Mouse (Mus musculus): Measurements from ENCODE around the gene Asic2.

The Asic2 gene

DNA sequence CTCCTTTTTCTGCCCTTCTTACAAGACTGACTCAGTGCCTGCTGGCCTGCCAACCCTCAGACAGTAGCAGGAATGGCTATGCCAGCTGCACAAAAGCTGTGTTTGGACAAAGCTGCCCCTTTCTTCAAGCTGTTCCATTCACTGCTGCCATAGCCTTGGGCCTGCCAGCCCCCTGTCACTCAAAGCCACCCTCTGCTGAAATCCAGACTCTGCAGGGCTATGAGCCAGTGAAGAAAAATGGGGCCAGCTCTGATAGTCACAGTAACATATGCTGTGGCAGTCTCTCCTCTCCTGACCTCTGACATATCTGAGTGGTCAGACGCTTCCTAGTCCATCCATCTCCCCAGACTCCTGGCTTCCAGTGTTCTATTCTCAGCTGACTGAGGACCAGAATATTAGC is 200.5 kb downstream of the Asic2 start:
- Histone ChIP-seq H3K27me3 (ENCODE audit: control insufficient read depth, insufficient read depth, low read length, poor library complexity, severe bottlenecking) (no peaks in the 10 kb centered on the region), H3K36me3 (ENCODE audit: control insufficient read depth, insufficient read depth, low read length, poor library complexity, severe bottlenecking) (no peaks in the 10 kb centered on the region)
- DNase-seq (ENCODE audit: low read depth, low spot score) = no peak

DNA sequence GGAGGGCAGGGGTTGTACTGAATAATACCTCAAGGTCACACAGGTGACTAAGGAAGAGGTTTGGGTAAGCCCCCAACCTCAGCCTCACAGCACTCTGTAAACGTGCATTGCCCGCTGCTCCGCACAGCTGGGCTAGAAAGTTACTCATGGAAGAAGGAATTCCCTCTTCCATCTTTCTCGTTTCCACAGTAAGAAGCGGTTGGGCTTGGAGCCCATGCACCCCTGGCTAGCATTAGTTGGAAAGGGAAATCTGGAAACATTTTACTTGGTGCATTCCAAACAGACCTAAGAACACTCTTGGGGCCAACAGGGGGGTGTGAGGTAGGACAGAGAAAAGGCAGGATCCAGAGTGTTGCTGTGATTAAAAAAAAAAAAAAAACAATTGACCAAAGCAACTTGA is 203.0 kb downstream of the Asic2 start:
- no peak for DNase-seq (ENCODE audit: low read depth, low spot score)
- no peaks in the 10 kb centered on the region for H3K27me3 ChIP-seq (ENCODE audit: control insufficient read depth, insufficient read depth, low read length, poor library complexity, severe bottlenecking)
- H3K36me3 ChIP-seq (ENCODE audit: control insufficient read depth, insufficient read depth, low read length, poor library complexity, severe bottlenecking) = no peaks in the 10 kb centered on the region

DNA sequence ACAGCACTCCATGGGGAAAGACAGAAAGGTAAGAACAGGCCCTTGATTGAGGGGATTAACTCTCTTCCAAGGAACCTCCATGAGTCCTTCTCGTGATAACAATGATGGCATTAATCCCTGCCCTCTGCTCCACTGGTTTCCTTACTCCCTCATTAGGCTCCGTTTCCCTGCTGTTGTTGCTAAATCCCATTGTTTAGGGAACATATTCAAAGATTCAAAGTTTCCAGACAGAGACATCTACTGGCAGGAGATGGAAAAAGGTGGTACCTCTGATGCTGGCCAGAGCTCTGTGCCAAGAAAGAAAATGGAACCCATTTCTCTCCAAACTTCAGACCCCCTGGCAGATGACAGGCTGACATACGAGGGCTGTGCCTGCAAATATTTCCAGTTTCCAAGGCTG is 203.5 kb downstream of the Asic2 start:
- no peaks in the 10 kb centered on the region for H3K36me3 ChIP-seq (ENCODE audit: control insufficient read depth, insufficient read depth, low read length, poor library complexity, severe bottlenecking)
- DNase-seq (ENCODE audit: low read depth, low spot score) = no peak
- no peaks in the 10 kb centered on the region for H3K27me3 ChIP-seq (ENCODE audit: control insufficient read depth, insufficient read depth, low read length, poor library complexity, severe bottlenecking)

DNA sequence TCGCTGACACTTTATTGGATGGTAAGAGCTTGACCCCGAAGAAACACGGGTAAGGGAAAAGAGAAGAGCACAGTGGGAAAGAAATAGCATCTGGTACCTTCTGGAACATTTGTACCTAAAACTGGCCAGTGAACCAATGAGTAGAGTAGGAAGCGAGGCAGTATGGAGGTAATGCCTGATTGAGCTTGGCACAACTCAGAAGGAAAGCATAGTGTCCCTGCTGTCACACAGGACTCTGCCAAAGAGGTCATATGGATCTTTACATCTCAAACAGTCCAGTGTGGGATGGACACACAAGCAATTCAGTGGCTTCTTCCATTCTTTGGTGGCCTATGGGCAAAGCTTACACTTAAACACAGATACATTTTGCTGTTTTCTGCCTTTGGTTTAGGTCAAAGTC is 211.0 kb downstream of the Asic2 start:
- no peaks in the 10 kb centered on the region for H3K27me3 ChIP-seq (ENCODE audit: control insufficient read depth, insufficient read depth, low read length, poor library complexity, severe bottlenecking)
- no peaks in the 10 kb centered on the region for H3K36me3 ChIP-seq (ENCODE audit: control insufficient read depth, insufficient read depth, low read length, poor library complexity, severe bottlenecking)
- no peak for DNase-seq (ENCODE audit: low read depth, low spot score)

- DNase-seq (ENCODE audit: low read depth, low spot score) = no peak
- H3K27me3 ChIP-seq (ENCODE audit: control insufficient read depth, insufficient read depth, low read length, poor library complexity, severe bottlenecking) = no peaks in the 10 kb centered on the region
These were observed 217.4 kb downstream of the Asic2 start for GRCm38 (mm10) chr11:81750876-81751275.

GRCm38 (mm10) chr11:81750016-81750415 is 218.2 kb downstream of the Asic2 start:
- no peak for DNase-seq (ENCODE audit: low read depth, low spot score)
- Histone ChIP-seq H3K27me3 (ENCODE audit: control insufficient read depth, insufficient read depth, low read length, poor library complexity, severe bottlenecking) (no peaks in the 10 kb centered on the region), H3K36me3 (ENCODE audit: control insufficient read depth, insufficient read depth, low read length, poor library complexity, severe bottlenecking) (no peaks in the 10 kb centered on the region)

More at GRCm38 (mm10) chr11:81750876-81751275, 217.4 kb downstream of the Asic2 start:
- no peaks in the 10 kb centered on the region for H3K36me3 ChIP-seq (ENCODE audit: control insufficient read depth, insufficient read depth, low read length, poor library complexity, severe bottlenecking)

GRCm38 (mm10) chr11:81738995-81739394 is 229.3 kb downstream of the Asic2 start:
- no peaks in the 10 kb centered on the region for H3K27me3 ChIP-seq (ENCODE audit: control insufficient read depth, insufficient read depth, low read length, poor library complexity, severe bottlenecking)
- H3K36me3 ChIP-seq (ENCODE audit: control insufficient read depth, insufficient read depth, low read length, poor library complexity, severe bottlenecking) = no peaks in the 10 kb centered on the region
- no peak for DNase-seq (ENCODE audit: low read depth, low spot score)

DNA sequence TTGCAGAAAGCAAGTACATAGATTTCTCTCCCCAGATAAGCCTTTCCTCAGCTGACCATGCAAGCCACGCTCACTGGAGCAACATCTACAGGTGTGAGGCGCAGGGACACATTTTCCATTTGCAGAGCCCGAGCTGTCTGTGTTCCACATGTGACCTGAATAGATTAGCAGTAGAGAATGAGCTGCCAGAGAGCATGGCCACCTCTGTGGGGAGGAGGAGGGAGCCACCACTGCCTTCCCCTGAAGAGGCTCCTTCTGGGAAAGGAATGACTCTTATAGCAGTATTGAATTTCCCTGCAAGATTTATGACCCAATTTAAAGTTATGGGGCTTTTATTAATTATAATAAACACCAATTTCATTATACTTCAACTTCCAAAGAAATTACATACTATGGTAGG is 230.5 kb downstream of the Asic2 start:
- H3K27me3 ChIP-seq (ENCODE audit: control insufficient read depth, insufficient read depth, low read length, poor library complexity, severe bottlenecking) = no peaks in the 10 kb centered on the region
- H3K36me3 ChIP-seq (ENCODE audit: control insufficient read depth, insufficient read depth, low read length, poor library complexity, severe bottlenecking) = no peaks in the 10 kb centered on the region
- DNase-seq (ENCODE audit: low read depth, low spot score) = no peak

- DNase-seq (ENCODE audit: low read depth, low spot score) = no peak
- Histone ChIP-seq H3K27me3 (ENCODE audit: control insufficient read depth, insufficient read depth, low read length, poor library complexity, severe bottlenecking) (no peaks in the 10 kb centered on the region), H3K36me3 (ENCODE audit: control insufficient read depth, insufficient read depth, low read length, poor library complexity, severe bottlenecking) (no peaks in the 10 kb centered on the region)
These were observed 246.2 kb downstream of the Asic2 start for GRCm38 (mm10) chr11:81722071-81722470.

DNA sequence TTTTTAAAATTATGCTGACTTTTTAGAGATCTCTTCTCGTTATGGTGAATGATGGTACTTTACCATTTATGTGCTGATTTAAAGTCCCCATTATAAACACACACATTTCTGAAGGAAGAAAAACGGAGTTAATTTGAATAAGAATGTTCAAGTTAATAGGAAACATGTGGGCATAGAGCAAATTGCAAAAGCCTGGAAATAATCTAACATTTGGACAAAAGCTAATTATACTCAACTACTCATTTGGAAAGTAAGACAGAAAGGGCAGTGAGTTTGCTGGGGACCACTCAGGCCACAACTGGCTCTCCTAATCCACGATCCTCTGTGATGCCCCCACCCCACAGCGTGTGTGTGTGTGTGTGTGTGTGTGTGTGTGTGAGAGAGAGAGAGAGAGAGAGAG is 253.5 kb downstream of the Asic2 start:
- no peaks in the 10 kb centered on the region; the same call in 1 of the 2 replicates for H3K27me3 ChIP-seq (ENCODE audit: control insufficient read depth, insufficient read depth, low read length, poor library complexity, severe bottlenecking)
- DNase-seq (ENCODE audit: low read depth, low spot score) = no peak
- H3K36me3 ChIP-seq (ENCODE audit: control insufficient read depth, insufficient read depth, low read length, poor library complexity, severe bottlenecking) = no peaks in the 10 kb centered on the region

DNA sequence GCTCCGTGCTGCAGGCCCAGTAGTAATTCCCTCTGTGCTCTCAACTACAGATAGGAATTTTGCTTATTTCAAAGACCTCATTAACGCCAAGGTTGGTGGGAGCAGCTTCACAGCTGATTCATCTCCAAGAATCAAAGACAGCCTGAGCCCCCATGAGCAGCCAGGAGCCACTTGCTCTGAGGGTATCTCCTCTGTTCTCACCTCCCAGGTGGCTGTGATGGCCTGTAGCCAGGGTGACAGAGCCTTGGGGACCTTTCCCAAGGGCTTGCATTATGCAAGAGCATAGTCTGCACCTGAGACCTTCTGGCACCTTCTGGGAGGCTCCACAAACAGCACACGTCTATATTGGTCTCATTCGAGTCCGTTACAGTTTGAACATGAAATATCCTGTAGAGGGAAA is 261.3 kb downstream of the Asic2 start:
- no peaks in the 10 kb centered on the region for H3K36me3 ChIP-seq (ENCODE audit: control insufficient read depth, insufficient read depth, low read length, poor library complexity, severe bottlenecking)
- no peaks in the 10 kb centered on the region; the same call in 1 of the 2 replicates for H3K27me3 ChIP-seq (ENCODE audit: control insufficient read depth, insufficient read depth, low read length, poor library complexity, severe bottlenecking)
- no peak for DNase-seq (ENCODE audit: low read depth, low spot score)

- Histone ChIP-seq H3K36me3 (ENCODE audit: control insufficient read depth, insufficient read depth, low read length, poor library complexity, severe bottlenecking) (no peaks in the 10 kb centered on the region), H3K27me3 (ENCODE audit: control insufficient read depth, insufficient read depth, low read length, poor library complexity, severe bottlenecking) (no peaks in the 10 kb centered on the region)
- no peak for DNase-seq (ENCODE audit: low read depth, low spot score)
These were observed 270.2 kb downstream of the Asic2 start for GRCm38 (mm10) chr11:81698008-81698407.

GRCm38 (mm10) chr11:81695501-81695900 is 272.8 kb downstream of the Asic2 start:
- Histone ChIP-seq H3K27me3 (ENCODE audit: control insufficient read depth, insufficient read depth, low read length, poor library complexity, severe bottlenecking) (no peaks in the 10 kb centered on the region), H3K36me3 (ENCODE audit: control insufficient read depth, insufficient read depth, low read length, poor library complexity, severe bottlenecking) (no peaks in the 10 kb centered on the region)
- DNase-seq (ENCODE audit: low read depth, low spot score) = no peak

DNA sequence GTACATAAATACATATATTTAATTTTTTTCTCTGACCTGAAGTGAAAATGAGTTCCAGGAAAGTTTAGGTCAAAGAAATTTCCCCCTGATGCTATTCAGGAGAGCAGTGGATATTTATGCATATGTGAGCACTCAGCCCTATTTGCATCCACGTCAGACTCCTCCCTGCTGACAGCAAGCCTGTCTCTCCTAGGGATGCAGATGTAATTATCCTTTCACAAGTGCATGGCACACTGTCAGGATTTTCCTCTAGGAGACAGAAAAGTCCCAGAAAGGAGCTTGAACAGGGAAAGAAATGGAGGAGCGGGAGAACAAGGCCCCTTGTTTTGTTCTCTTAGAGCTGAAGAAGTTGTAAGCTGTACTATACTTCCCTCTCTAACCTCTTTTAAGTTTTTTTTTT is 287.7 kb downstream of the Asic2 start:
- no peaks in the 10 kb centered on the region for H3K36me3 ChIP-seq (ENCODE audit: control insufficient read depth, insufficient read depth, low read length, poor library complexity, severe bottlenecking)
- H3K27me3 ChIP-seq (ENCODE audit: control insufficient read depth, insufficient read depth, low read length, poor library complexity, severe bottlenecking) = no peaks in the 10 kb centered on the region
- DNase-seq (ENCODE audit: low read depth, low spot score) = no peak

- peak; percentile 1 for DNase-seq (ENCODE audit: low read depth, low spot score)
- Histone ChIP-seq H3K36me3 (ENCODE audit: control insufficient read depth, insufficient read depth, low read length, poor library complexity, severe bottlenecking) (no peaks in the 10 kb centered on the region), H3K27me3 (ENCODE audit: control insufficient read depth, insufficient read depth, low read length, poor library complexity, severe bottlenecking) (no peaks in the 10 kb centered on the region)
These were observed 296.5 kb downstream of the Asic2 start for GRCm38 (mm10) chr11:81671724-81672123.

DNA sequence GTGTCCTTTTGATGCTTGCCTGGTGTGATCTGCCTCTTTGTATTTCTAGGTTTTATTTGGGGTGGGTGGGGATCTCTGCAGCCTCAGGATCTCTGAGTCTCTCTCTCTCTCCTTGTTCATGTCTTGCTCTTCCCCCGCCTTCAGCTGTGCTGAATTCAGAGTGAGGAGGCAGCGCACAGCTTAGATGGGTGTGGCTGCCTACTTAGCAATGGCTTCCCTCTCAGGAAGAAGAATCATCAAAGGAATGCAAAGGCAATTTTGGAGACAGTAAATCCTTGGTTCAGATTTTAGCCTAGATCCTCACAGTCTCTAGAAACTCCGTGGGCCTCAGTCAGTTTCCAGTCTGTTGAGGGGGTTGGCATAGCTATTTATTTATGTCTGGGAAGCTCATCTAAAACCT is 297.8 kb downstream of the Asic2 start:
- H3K36me3 ChIP-seq (ENCODE audit: control insufficient read depth, insufficient read depth, low read length, poor library complexity, severe bottlenecking) = no peaks in the 10 kb centered on the region
- DNase-seq (ENCODE audit: low read depth, low spot score) = no peak
- H3K27me3 ChIP-seq (ENCODE audit: control insufficient read depth, insufficient read depth, low read length, poor library complexity, severe bottlenecking) = no peaks in the 10 kb centered on the region

All from splenic B cell, adult 2 months (primary cell).